ENCODE assay signal across 25 mouse cellular contexts in genomic region chr1:105832784-105833183, GRCm38 (mm10). TPM values are rescaled to one million over a fixed set of nuclear protein-coding genes. Genes with fewer than 3 reads are reported as not detected.
A peak's percentile ranks its signal among the peaks of the same experiment; 100 is the strongest.
DNase-seq lines count a peak whose midpoint lies in the region; ATAC-seq and TF ChIP-seq lines count a peak whose summit lies in the region.
"Had no signal": no experiment of that assay in that cellular context is flagged by ENCODE, and none has a peak within 500 bp of the region (broad histone marks: within the 10 kb centered on the region; RNA-seq: fewer than 3 reads in every experiment).

No protein-coding gene starts in this region.

- WGBS in forebrain, postnatal 0 days: 77% methylated on average over 1 of the region's 1 CpGs
- WGBS in forebrain, embryonic 16.5 days: 92% methylated on average over 1 of the region's 1 CpGs

- H3K36me3 ChIP-seq in forebrain, postnatal 0 days (ENCODE audit: insufficient read depth): no peaks in the 10 kb centered on the region
- H3K36me3 ChIP-seq in forebrain, embryonic 16.5 days (ENCODE audit: control insufficient read depth, insufficient read depth): no peaks in the 10 kb centered on the region
- H3K36me3 ChIP-seq: embryonic facial prominence, embryonic 13.5 days; embryonic facial prominence, embryonic 15.5 days; forebrain, embryonic 10.5 days; forebrain, embryonic 12.5 days had no signal

- H3K9ac ChIP-seq in forebrain, postnatal 0 days: no peak overlapping the region
- H3K9ac ChIP-seq in forebrain, embryonic 16.5 days (replicated peaks; ENCODE audit: low read depth, low read length): no peak overlapping the region
- H3K9ac ChIP-seq: embryonic facial prominence, embryonic 13.5 days; embryonic facial prominence, embryonic 15.5 days; forebrain, embryonic 12.5 days had no signal

- H3K27ac ChIP-seq in forebrain, postnatal 0 days (ENCODE audit: low read depth, low read length): no peak overlapping the region
- no peak overlapping the region for H3K27ac ChIP-seq in forebrain, embryonic 16.5 days (ENCODE audit: low read length)
- peak overlapping the region; percentile 36; the same call in 1 of the 2 replicates for H3K27ac ChIP-seq in left cerebral cortex, adult 2 months
- H3K27ac ChIP-seq: embryonic facial prominence, embryonic 13.5 days; embryonic facial prominence, embryonic 15.5 days; forebrain, embryonic 10.5 days; forebrain, embryonic 12.5 days had no signal

- no peaks in the 10 kb centered on the region for H3K9me3 ChIP-seq in forebrain, postnatal 0 days (ENCODE audit: low read length)
- H3K9me3 ChIP-seq in forebrain, embryonic 16.5 days (ENCODE audit: control insufficient read depth, low read length): no peaks in the 10 kb centered on the region
- H3K9me3 ChIP-seq: embryonic facial prominence, embryonic 13.5 days; embryonic facial prominence, embryonic 15.5 days; forebrain, embryonic 10.5 days; forebrain, embryonic 12.5 days had no signal

- H3K4me1 ChIP-seq in forebrain, postnatal 0 days (ENCODE audit: insufficient read depth): no peaks in the 10 kb centered on the region
- no peaks in the 10 kb centered on the region; the same call in 1 of the 2 replicates for H3K4me1 ChIP-seq in forebrain, embryonic 16.5 days (replicated peaks; ENCODE audit: control insufficient read depth, insufficient read depth, low read length)
- H3K4me1 ChIP-seq: embryonic facial prominence, embryonic 13.5 days; embryonic facial prominence, embryonic 15.5 days; forebrain, embryonic 10.5 days; forebrain, embryonic 12.5 days had no signal

- peak; percentile 71 for ATAC-seq in forebrain, postnatal 0 days
- ATAC-seq in forebrain, embryonic 16.5 days: no peak
- ATAC-seq: activated CD4-positive, CD25-positive, alpha-beta regulatory T cell, adult 4 months; forebrain, embryonic 14.5 days; Patski had no signal

- no peak for TF ChIP-seq CTCF in forebrain, postnatal 0 days (IDR thresholded peaks at IDR 0.05; ENCODE audit: low read depth)
- no peak for TF ChIP-seq CTCF in left cerebral cortex, adult 2 months (IDR thresholded peaks at IDR 0.05)

- no peaks in the 10 kb centered on the region for H3K27me3 ChIP-seq in forebrain, postnatal 0 days (ENCODE audit: insufficient read depth, low read length)
- no peaks in the 10 kb centered on the region for H3K27me3 ChIP-seq in forebrain, embryonic 16.5 days (replicated peaks; ENCODE audit: control insufficient read depth, insufficient read depth, low read length)
- H3K27me3 ChIP-seq: embryonic facial prominence, embryonic 13.5 days; embryonic facial prominence, embryonic 15.5 days; forebrain, embryonic 12.5 days; Patski had no signal

- no peak overlapping the region for H3K4me3 ChIP-seq in forebrain, postnatal 0 days (ENCODE audit: low read depth, low read length)
- H3K4me3 ChIP-seq in forebrain, embryonic 16.5 days (replicated peaks; ENCODE audit: low read length): no peak overlapping the region
- no peak overlapping the region for H3K4me3 ChIP-seq in left cerebral cortex, adult 2 months
- H3K4me3 ChIP-seq: embryonic facial prominence, embryonic 13.5 days; embryonic facial prominence, embryonic 15.5 days; erythroblast, embryonic 14.5 days; forebrain, embryonic 10.5 days; forebrain, embryonic 12.5 days had no signal

- peak; percentile 16 for DNase-seq in forebrain, postnatal 0 days
- DNase-seq in left cerebral cortex, adult 2 months (ENCODE audit: extremely low spot score in 1 of 2, low spot score in 2 of 2): no peak
- DNase-seq in left cerebral cortex, adult 9 months (ENCODE audit: low spot score in 2 of 2): no peak
- DNase-seq in telencephalon, adult 2 months (ENCODE audit: low read depth, low spot score): peak; percentile 9
- no peak for DNase-seq in adrenal gland, adult (ENCODE audit: inconsistent age in 2 of 2, low spot score in 1 of 2)
- DNase-seq: adrenal gland, adult 2 months; adrenal gland, postnatal 10 days; adrenal gland, postnatal 25 days; cerebellum, adult 11 months; cerebellum, adult 18-20 months; cerebellum, adult 8-10 months; cerebellum, adult 9-11 months; cerebellum, postnatal 14 days; cerebellum, postnatal 36 days; embryo, embryonic 11 days had no signal

- intact Hi-C loops in left cerebral cortex, adult 2 months (cut with DNase I): no loop called here

- H3K4me2 ChIP-seq in forebrain, postnatal 0 days (ENCODE audit: low read depth): no peak overlapping the region
- no peak overlapping the region for H3K4me2 ChIP-seq in forebrain, embryonic 16.5 days (ENCODE audit: low read length)
- H3K4me2 ChIP-seq: embryonic facial prominence, embryonic 13.5 days; embryonic facial prominence, embryonic 15.5 days; forebrain, embryonic 12.5 days had no signal

RNA-seq across cellular contexts. Expression of gene Tnfrsf11a, which starts 52.3 kb away (rescaled TPM):
- 2.2 and 2.3 TPM in 2 replicates for total RNA-seq in forebrain, postnatal 0 days (2014; rRNA removed)
- 0.62 and 0.77 TPM in 2 replicates for polyA plus RNA-seq in forebrain, postnatal 0 days (2015; fragmentation: Nextera tagmentation; extraction: Ambion mirVana)
- polyA plus RNA-seq in forebrain, embryonic 16.5 days (2015; fragmentation: Nextera tagmentation; extraction: Ambion mirVana): 0.18 and 0.19 TPM in 2 replicates
- total RNA-seq in left cerebral cortex, adult 2 months (2021): 1 to 10 TPM; 8.3 to 9.7 TPM
- total RNA-seq: MEL had no signal
- polyA plus RNA-seq: erythroblast, embryonic 14.5 days had no signal

Comparison
In these comparisons a context has a peak if more than half of its experiments do, and no peak if none do; other contexts are left out.
1. DNase-seq: peak in forebrain, postnatal 0 days (single experiment) and telencephalon, adult 2 months (single experiment); none in left cerebral cortex, adult 2 months (0 of 2), left cerebral cortex, adult 9 months (0 of 2) and adrenal gland, adult (0 of 2).